Mouse (Mus musculus) thymus, adult 2 months (tissue): ENCODE results near the gene Lzts2. TPM values are rescaled to one million over a fixed set of nuclear protein-coding genes. Genes with fewer than 3 reads are reported as not detected.

Source experiments
- DNase-seq: peaks from one replicate; pipeline ENCODE4 v3.0.0; 2021
- H3K27ac ChIP-seq: fragments of 200-500 bp; 2 replicates; pipeline ENCODE4 v1.5.1; 2012; ENCODE audit warnings: low read length, control low read depth; ENCODE audit not compliant: control insufficient read depth, insufficient read depth
- H3K27me3 ChIP-seq: fragments of 200-500 bp; 2 replicates; pipeline ENCODE4 v1.6.1; 2012; ENCODE audit warnings: mild to moderate bottlenecking, low read length, moderate library complexity, mixed read lengths; ENCODE audit not compliant: control insufficient read depth, insufficient read depth
- H3K36me3 ChIP-seq: fragments of 200-500 bp; 2 replicates; pipeline ENCODE4 v1.6.1; 2012; ENCODE audit warnings: mild to moderate bottlenecking, low read length, moderate library complexity; ENCODE audit not compliant: control insufficient read depth, insufficient read depth
- H3K4me1 ChIP-seq: fragments of 200-500 bp; replicated peaks from 2 replicates; pipeline ENCODE4 v1.6.1; 2012; ENCODE audit warnings: low read length; ENCODE audit not compliant: control insufficient read depth, insufficient read depth
- H3K4me3 ChIP-seq: fragments of 200-500 bp; 2 replicates; pipeline ENCODE4 v1.5.1; 2012; ENCODE audit warnings: mild to moderate bottlenecking, low read length, control low read depth, moderate library complexity; ENCODE audit not compliant: control insufficient read depth, insufficient read depth
- CTCF ChIP-seq: fragments of 200-500 bp; IDR thresholded peaks from 2 replicates; pipeline ENCODE4 v1.5.1; 2012; ENCODE audit warnings: mild to moderate bottlenecking, control low read depth, low read length, moderate library complexity, borderline replicate concordance; ENCODE audit not compliant: control insufficient read depth, poor library complexity, insufficient read depth; ENCODE audit errors: extremely low read depth
- POLR2A ChIP-seq: fragments of 200-500 bp; IDR thresholded peaks from 2 replicates; pipeline ENCODE4 v1.6.1; 2012; ENCODE audit warnings: mild to moderate bottlenecking, low read length, control low read depth, moderate library complexity; ENCODE audit not compliant: control insufficient read depth, poor library complexity, insufficient read depth; ENCODE audit errors: extremely low read depth
- WGBS: fragments of 180-500 bp; shearing (Covaris S2); methylation state at CpG from one replicate; pipeline ENCODE4 v1.1.7; 2018; 5-methylcytosine and 5-hydroxymethylcytosine counted together
- polyA plus RNA-seq: library from polyadenylated mRNA; depleted of rRNA; stranded (reverse); fragments of >200 nt; gene quantifications from 2 replicates; pipeline ENCODE4 v1.2.3, GENCODE M21; 2012

The Lzts2 gene
- polyA plus RNA-seq, 1 experiment, result 41.2 TPM

DNA sequence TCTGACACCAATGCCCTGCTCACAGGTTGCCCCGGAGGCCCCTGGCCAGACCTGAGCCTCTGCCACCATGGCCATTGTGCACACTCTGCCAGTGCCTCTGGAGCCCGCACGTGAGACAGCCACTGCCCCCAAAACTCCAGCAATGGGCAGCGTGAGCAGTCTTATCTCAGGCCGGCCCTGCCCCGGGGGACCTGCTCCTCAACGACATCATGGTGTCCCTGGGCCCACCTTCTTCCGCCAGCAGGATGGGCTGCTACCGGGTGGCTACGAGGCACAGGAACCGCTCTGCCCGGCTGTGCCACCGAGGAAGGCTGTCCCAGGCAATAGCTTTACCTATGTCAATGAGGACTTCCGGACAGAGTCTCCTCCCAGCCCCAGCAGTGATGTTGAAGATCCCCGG, 7.1 kb downstream of the Lzts2 start:
- no peak for DNase-seq
- no peaks in the 10 kb centered on the region; the same call in 1 of the 2 replicates for H3K27me3 ChIP-seq
- no peak overlapping the region for H3K4me3 ChIP-seq
- H3K36me3 ChIP-seq, result no peaks in the 10 kb centered on the region
- peaks cover 17% of the 10 kb centered on the region for H3K4me1 ChIP-seq
- no peak overlapping the region for H3K27ac ChIP-seq
- TF ChIP-seq POLR2A, result no peak
- TF ChIP-seq CTCF, result no peak
- WGBS, result 97% methylated on average over 15 of the region's 15 CpGs

DNA sequence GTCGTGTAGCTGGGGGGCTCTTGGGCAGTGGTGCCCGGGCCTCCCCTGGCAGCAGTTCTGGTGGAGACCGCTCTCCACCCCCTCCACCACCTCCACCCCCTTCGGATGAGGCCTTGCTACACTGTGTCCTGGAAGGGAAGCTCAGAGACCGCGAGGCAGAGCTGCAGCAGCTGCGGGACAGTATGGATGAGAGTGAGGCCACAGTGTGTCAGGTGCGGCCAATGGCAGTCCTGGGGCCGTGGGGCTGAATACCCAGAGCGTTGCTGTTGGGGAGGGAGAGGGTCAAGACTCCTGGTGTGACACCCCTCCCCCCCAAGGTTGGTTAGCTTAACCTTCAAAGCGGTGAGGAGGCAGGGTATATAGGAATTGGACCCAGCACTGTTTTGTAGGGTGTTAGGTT, 9.8 kb downstream of the Lzts2 start:
- no peaks in the 10 kb centered on the region for H3K27me3 ChIP-seq
- H3K36me3 ChIP-seq, result no peaks in the 10 kb centered on the region
- H3K4me3 ChIP-seq, result no peak overlapping the region
- no peak for DNase-seq
- TF ChIP-seq POLR2A, result no peak
- no peak for TF ChIP-seq CTCF
- no peaks in the 10 kb centered on the region for H3K4me1 ChIP-seq
- no peak overlapping the region for H3K27ac ChIP-seq
- 94% methylated on average over 11 of the region's 11 CpGs for WGBS

DNA sequence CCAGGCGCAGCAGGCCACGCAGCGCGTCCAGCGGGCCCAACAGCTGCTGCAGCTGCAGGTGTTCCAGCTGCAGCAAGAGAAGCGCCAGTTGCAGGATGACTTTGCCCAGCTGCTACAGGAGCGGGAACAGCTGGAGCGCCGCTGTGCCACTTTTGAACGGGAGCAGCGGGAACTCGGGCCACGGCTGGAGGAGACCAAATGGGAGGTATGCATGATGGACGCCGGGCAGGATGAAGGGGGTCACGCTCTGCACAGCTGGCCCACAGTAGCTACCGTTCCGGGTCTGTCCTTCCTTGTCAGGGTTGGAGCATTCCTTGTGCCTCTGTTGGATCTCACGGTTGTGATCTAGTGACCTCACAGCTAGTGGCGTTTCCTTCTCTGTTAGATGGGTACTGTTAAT, 10.6 kb downstream of the Lzts2 start:
- no peaks in the 10 kb centered on the region for H3K27me3 ChIP-seq

DNA sequence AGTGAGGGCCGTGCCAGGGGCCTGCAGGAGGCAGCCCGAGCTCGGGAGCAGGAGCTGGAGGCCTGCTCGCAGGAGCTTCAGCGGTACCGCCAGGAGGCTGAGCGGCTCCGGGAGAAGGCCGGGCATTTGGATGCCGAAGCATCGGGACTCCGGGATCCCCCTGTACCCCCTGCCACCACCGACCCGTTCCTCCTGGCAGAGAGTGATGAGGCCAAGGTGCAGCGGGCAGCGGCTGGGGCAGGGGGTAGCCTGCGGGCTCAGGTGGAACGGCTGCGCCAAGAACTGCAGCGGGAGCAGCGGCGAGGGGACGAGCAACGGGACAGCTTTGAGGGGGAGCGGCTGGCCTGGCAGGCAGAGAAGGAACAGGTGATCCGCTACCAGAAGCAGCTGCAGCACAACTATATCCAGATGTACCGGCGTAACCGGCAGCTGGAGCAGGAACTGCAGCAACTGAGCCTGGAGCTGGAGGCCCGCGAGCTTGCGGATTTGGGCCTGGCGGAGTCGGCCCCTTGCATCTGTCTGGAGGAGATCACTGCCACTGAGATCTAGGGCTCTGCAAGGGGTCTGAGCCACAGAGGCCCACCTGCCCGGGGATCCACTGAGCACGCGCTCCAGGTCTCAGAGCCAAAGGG, 11.8 kb downstream of the Lzts2 start:
- Histone ChIP-seq H3K27me3 (no peaks in the 10 kb centered on the region), H3K36me3 (no peaks in the 10 kb centered on the region), H3K4me1 (peaks cover 2% of the 10 kb centered on the region; the same call in 1 of the 2 replicates), H3K4me3 (no peak overlapping the region), H3K27ac (no peak overlapping the region)
- 98% methylated on average over 37 of the region's 37 CpGs for whole genome bisulfite sequencing
- DNase-seq, result no peak
- TF ChIP-seq POLR2A, result no peak

More for the DNA sequence above, 10.6 kb downstream of the Lzts2 start:
- Histone ChIP-seq H3K36me3 (no peaks in the 10 kb centered on the region), H3K4me3 (no peak overlapping the region), H3K27ac (no peak overlapping the region), H3K4me1 (no peaks in the 10 kb centered on the region)
- TF ChIP-seq CTCF (no peak), POLR2A (no peak)
- WGBS, result 97% methylated on average over 20 of the region's 20 CpGs
- DNase-seq, result no peak

DNA sequence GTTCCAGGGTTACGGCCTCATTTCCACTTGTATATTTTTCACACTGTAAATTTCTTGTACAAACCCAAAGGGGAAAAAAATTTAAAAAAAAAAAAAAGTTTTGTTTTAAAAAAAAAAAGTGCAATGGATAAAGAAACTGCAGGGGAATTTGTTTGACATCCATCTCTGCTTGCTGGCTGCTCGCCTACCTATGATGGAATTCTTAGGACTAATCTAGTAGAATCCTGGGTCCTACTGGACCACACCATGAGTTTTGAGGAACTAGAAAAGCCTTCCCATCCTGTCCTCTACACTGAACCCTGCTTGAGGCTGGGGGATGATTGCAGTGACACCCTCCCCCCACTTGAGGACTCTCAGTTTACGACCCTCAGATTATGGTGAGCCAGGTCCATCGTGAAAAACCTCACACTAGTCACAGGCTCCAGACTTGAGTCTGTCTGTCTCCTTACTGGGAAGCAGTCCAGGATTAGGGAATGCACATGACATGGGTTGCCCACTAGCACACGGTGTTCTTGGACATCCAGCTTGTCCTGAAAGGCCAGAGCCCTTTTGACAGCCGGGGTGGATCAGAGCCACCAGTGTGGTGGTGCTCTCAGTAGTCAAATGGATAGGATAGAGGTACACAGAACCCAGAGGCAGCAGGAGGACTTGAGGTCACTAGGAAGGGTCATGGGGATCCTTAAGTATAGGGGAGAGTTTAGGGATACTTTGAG, 12.9 kb downstream of the Lzts2 start:
- DNase-seq, result no peak
- Histone ChIP-seq H3K27ac (no peak overlapping the region), H3K4me1 (peaks cover 2% of the 10 kb centered on the region; the same call in 1 of the 2 replicates), H3K27me3 (no peaks in the 10 kb centered on the region), H3K4me3 (no peak overlapping the region), H3K36me3 (no peaks in the 10 kb centered on the region)
- TF ChIP-seq CTCF, result no peak
- TF ChIP-seq POLR2A, result no peak
- 86% methylated on average over 6 of the region's 6 CpGs for WGBS

DNA sequence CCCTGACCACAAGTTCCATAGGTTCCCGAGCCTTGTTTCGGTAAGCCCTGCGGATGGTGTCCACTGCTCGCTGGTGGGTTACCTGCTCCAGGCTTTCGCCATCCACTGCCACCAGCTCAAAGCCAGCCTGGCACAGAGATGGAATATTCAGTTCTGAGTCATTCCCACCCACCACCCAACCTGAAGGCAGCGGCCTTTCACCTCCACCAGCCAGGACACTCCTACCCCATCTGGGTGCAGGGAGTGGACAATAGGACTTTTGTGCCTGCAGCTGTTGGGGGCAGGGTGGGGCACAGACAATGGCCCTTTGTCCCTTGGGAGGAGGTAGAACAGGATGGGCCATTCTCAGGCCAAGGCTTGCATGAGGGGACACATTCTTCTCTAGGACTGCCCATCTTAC, 13.6 kb downstream of the Lzts2 start:
- DNase-seq, result no peak
- Histone ChIP-seq H3K27ac (no peak overlapping the region), H3K4me1 (peaks cover 6% of the 10 kb centered on the region; the same call in 1 of the 2 replicates), H3K27me3 (no peaks in the 10 kb centered on the region), H3K36me3 (no peaks in the 10 kb centered on the region), H3K4me3 (no peak overlapping the region)
- WGBS, result 97% methylated on average over 6 of the region's 6 CpGs
- no peak for TF ChIP-seq POLR2A
- no peak for TF ChIP-seq CTCF

DNA sequence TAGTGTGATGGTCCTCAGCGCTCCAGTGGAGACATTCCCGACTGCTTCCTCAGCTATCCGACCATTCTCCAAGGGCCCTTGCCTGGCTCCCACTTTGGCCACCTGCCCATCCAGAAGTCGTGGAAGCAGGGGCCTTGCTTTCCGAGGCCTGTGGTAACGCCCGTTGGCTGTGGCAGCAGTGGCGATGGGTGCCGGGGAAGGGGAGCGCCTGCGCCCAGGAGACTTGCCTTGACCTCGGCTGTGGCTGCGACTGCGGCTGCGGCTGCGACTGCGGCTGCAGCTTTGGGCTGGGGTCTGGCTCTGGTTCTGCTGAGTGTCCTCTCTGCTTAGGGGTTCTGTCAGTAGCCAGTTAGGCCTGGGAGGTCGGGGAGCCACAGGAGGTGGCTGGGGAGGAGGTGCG, 14.5 kb downstream of the Lzts2 start:
- Histone ChIP-seq H3K4me3 (no peak overlapping the region), H3K27ac (no peak overlapping the region), H3K27me3 (no peaks in the 10 kb centered on the region), H3K4me1 (peaks cover 6% of the 10 kb centered on the region; the same call in 1 of the 2 replicates), H3K36me3 (no peaks in the 10 kb centered on the region)
- DNase-seq, result no peak
- TF ChIP-seq CTCF (no peak), POLR2A (no peak)
- 89% methylated on average over 19 of the region's 19 CpGs for WGBS
